Mouse (Mus musculus): ENCODE results near the gene Dis3l. TPM values are rescaled to one million over a fixed set of nuclear protein-coding genes. Genes with fewer than 3 reads are reported as not detected.
A peak's percentile ranks its signal among the peaks of the same experiment; 100 is the strongest.

The Dis3l gene
- polyA plus RNA-seq (2012; rRNA removed) = 6.6 and 7.2 TPM in 2 replicates

- under 1% methylated on average over 16 of the region's 16 CpGs for WGBS
- no peaks in the 10 kb centered on the region for H3K27me3 ChIP-seq (ENCODE audit: control insufficient read depth, insufficient read depth, low read length)
- no peaks in the 10 kb centered on the region for H3K4me1 ChIP-seq (ENCODE audit: control insufficient read depth, insufficient read depth, insufficient read length, low read length)
- peak within 1 kb of the TSS; percentile 94 for H3K27ac ChIP-seq (ENCODE audit: insufficient read depth, low read depth, low read length)
- no peaks in the 10 kb centered on the region for H3K36me3 ChIP-seq (ENCODE audit: control insufficient read depth, insufficient read depth, low read length)
- peak within 1 kb of the TSS; percentile 83 for H3K4me3 ChIP-seq (ENCODE audit: low read depth, low read length)
- TF ChIP-seq CTCF (IDR thresholded peaks at IDR 0.05; ENCODE audit: extremely low read depth, insufficient read length, insufficient replicate concordance, low read depth, low read length) (no peak), POLR2A (IDR thresholded peaks at IDR 0.05; ENCODE audit: low read depth, low read length) (no peak)
These were observed at the start of gene Dis3l for GRCm38 (mm10) chr9:64341254-64341566. TSS of gene Dis3l (minus strand) at chr9:64341288.

- H3K36me3 ChIP-seq (ENCODE audit: control insufficient read depth, insufficient read depth, low read length) = no peaks in the 10 kb centered on the region
- H3K4me1 ChIP-seq (ENCODE audit: control insufficient read depth, insufficient read depth, insufficient read length, low read length) = no peaks in the 10 kb centered on the region
- H3K27me3 ChIP-seq (ENCODE audit: control insufficient read depth, insufficient read depth, low read length) = peaks cover 25% of the 10 kb centered on the region
- no peak overlapping the region for H3K27ac ChIP-seq (ENCODE audit: insufficient read depth, low read depth, low read length)
- no peak overlapping the region for H3K4me3 ChIP-seq (ENCODE audit: low read depth, low read length)
- WGBS = 54% methylated on average over 7 of the region's 7 CpGs
- no peak for TF ChIP-seq CTCF (IDR thresholded peaks at IDR 0.05; ENCODE audit: extremely low read depth, insufficient read length, insufficient replicate concordance, low read depth, low read length)
- no peak for TF ChIP-seq POLR2A (IDR thresholded peaks at IDR 0.05; ENCODE audit: low read depth, low read length)
These were observed 48.6 kb upstream of the Dis3l start for GRCm38 (mm10) chr9:64389576-64390292.

DNA sequence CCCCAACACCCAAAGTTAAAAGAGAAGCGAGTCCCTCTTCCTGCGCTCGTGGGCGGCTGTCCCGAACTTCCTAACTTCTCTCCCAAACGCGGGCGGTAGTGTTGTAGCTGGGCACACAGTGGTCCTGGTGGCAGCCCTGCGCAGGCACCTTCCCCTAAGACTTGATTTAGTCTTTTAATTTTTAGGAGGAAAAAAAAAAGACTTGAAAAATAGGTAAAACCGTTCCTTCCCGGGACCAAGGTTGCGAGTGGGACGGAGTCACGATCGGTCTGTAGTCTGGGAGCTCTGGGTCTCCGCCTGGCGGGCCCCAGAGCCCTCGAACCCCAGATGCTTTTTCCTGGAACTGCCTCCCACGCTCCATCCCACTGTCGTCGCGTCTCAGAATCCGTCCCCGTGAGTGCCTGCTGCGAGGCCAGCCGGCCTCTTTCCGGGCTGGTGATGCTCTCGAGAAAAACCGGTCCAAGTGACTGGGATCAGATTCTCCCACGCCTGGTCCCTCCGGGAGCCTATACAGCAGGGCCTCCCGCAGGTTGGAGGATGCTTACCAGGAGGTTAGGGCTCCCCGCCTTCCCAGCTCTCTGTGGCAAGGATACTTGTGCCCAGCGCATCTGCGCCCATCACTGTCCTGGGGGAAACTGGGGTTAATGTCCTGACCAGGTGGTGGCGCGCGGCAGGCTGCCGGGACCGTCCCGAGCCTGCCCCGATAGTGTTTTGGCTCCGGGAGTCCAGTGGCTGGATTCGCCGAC lies 45.6 kb upstream of the Dis3l start:
- Histone ChIP-seq H3K36me3 (ENCODE audit: control insufficient read depth, insufficient read depth, low read length) (no peaks in the 10 kb centered on the region), H3K4me3 (ENCODE audit: low read depth, low read length) (no peak overlapping the region), H3K27me3 (ENCODE audit: control insufficient read depth, insufficient read depth, low read length) (peaks cover 33% of the 10 kb centered on the region), H3K27ac (ENCODE audit: insufficient read depth, low read depth, low read length) (no peak overlapping the region), H3K4me1 (ENCODE audit: control insufficient read depth, insufficient read depth, insufficient read length, low read length) (no peaks in the 10 kb centered on the region)
- TF ChIP-seq CTCF (IDR thresholded peaks at IDR 0.05; ENCODE audit: extremely low read depth, insufficient read length, insufficient replicate concordance, low read depth, low read length) = no peak
- 4% methylated on average over 45 of the region's 45 CpGs for WGBS

- no peaks in the 10 kb centered on the region for H3K36me3 ChIP-seq (ENCODE audit: control insufficient read depth, insufficient read depth, low read length)
- H3K4me1 ChIP-seq (ENCODE audit: control insufficient read depth, insufficient read depth, insufficient read length, low read length) = no peaks in the 10 kb centered on the region
- WGBS = 1% methylated on average over 93 of the region's 93 CpGs
- H3K27ac ChIP-seq (ENCODE audit: insufficient read depth, low read depth, low read length) = no peak within 1 kb of the TSS
- TF ChIP-seq CTCF (IDR thresholded peaks at IDR 0.05; ENCODE audit: extremely low read depth, insufficient read length, insufficient replicate concordance, low read depth, low read length) (no peak), POLR2A (IDR thresholded peaks at IDR 0.05; ENCODE audit: low read depth, low read length) (no peak)
- H3K27me3 ChIP-seq (ENCODE audit: control insufficient read depth, insufficient read depth, low read length) = peaks cover 33% of the 10 kb centered on the region
- peak within 1 kb of the TSS; percentile 2 for H3K4me3 ChIP-seq (ENCODE audit: low read depth, low read length)
These were observed 44.7 kb upstream of the Dis3l start, which contains the start of gene Megf11 for GRCm38 (mm10) chr9:64385511-64386465. TSS of gene Megf11 (plus strand) at chr9:64385626.

GRCm38 (mm10) chr9:64383021-64383788 lies 42.1 kb upstream of the Dis3l start:
- peaks cover 33% of the 10 kb centered on the region for H3K27me3 ChIP-seq (ENCODE audit: control insufficient read depth, insufficient read depth, low read length)
- no peaks in the 10 kb centered on the region for H3K4me1 ChIP-seq (ENCODE audit: control insufficient read depth, insufficient read depth, insufficient read length, low read length)
- H3K36me3 ChIP-seq (ENCODE audit: control insufficient read depth, insufficient read depth, low read length) = no peaks in the 10 kb centered on the region
- TF ChIP-seq POLR2A (IDR thresholded peaks at IDR 0.05; ENCODE audit: low read depth, low read length) (no peak), CTCF (IDR thresholded peaks at IDR 0.05; ENCODE audit: extremely low read depth, insufficient read length, insufficient replicate concordance, low read depth, low read length) (no peak)
- H3K4me3 ChIP-seq (ENCODE audit: low read depth, low read length) = no peak overlapping the region
- no peak overlapping the region for H3K27ac ChIP-seq (ENCODE audit: insufficient read depth, low read depth, low read length)
- WGBS = 49% methylated on average over 10 of the region's 10 CpGs

GRCm38 (mm10) chr9:64376380-64376779 lies 35.3 kb upstream of the Dis3l start:
- Histone ChIP-seq H3K27me3 (ENCODE audit: control insufficient read depth, insufficient read depth, low read length) (no peaks in the 10 kb centered on the region; the same call in 1 of the 2 replicates), H3K36me3 (ENCODE audit: control insufficient read depth, insufficient read depth, low read length) (no peaks in the 10 kb centered on the region), H3K27ac (ENCODE audit: insufficient read depth, low read depth, low read length) (no peak overlapping the region), H3K4me1 (ENCODE audit: control insufficient read depth, insufficient read depth, insufficient read length, low read length) (no peaks in the 10 kb centered on the region), H3K4me3 (ENCODE audit: low read depth, low read length) (no peak overlapping the region)
- TF ChIP-seq POLR2A (IDR thresholded peaks at IDR 0.05; ENCODE audit: low read depth, low read length) (no peak), CTCF (IDR thresholded peaks at IDR 0.05; ENCODE audit: extremely low read depth, insufficient read length, insufficient replicate concordance, low read depth, low read length) (no peak)
- 80% methylated on average over 2 of the region's 2 CpGs for WGBS

Data from small intestine, adult 2 months (tissue).